Mouse (Mus musculus): Measurements from ENCODE around the gene Gm9964. TPM values are rescaled to one million over a fixed set of nuclear protein-coding genes. Genes with fewer than 3 reads are reported as not detected.
"Not testable (repeated sequence)": the region's sequence is repeated elsewhere in the genome, so short reads cannot be mapped to it uniquely, and the experiment has no call there.

Gene Gm9964
- polyA plus RNA-seq, 1 experiment from 2014 or later, result not detected

GRCm38 (mm10) chr11:79305697-79306340 lies 9.1 kb upstream of the Gm9964 start:
- Histone ChIP-seq H3K27me3 (ENCODE audit: control insufficient read depth, insufficient read depth, low read length) (no peaks in the 10 kb centered on the region), H3K4me3 (ENCODE audit: low read length) (no peak overlapping the region), H3K4me2 (replicated peaks; ENCODE audit: low read depth, low read length) (no peak overlapping the region), H3K36me3 (ENCODE audit: control insufficient read depth, insufficient read depth, low read length) (no peaks in the 10 kb centered on the region), H3K9ac (ENCODE audit: low read depth, low read length) (no peak overlapping the region), H3K9me3 (ENCODE audit: control insufficient read depth, low read length) (no peaks in the 10 kb centered on the region), H3K4me1 (ENCODE audit: control insufficient read depth, insufficient read depth, low read length) (peaks cover 19% of the 10 kb centered on the region), H3K27ac (ENCODE audit: low read depth, low read length) (peak overlapping the region; percentile 88)
- no peak for ATAC-seq (ENCODE audit: low FRiP score, low TSS enrichment)
- WGBS, result 60% methylated on average over 9 of the region's 9 CpGs

GRCm38 (mm10) chr11:79304245-79304644 lies 7.5 kb upstream of the Gm9964 start:
- H3K4me2 ChIP-seq (replicated peaks; ENCODE audit: low read depth, low read length); H3K4me3 ChIP-seq (ENCODE audit: low read length); H3K27me3 ChIP-seq (ENCODE audit: control insufficient read depth, insufficient read depth, low read length); ATAC-seq (ENCODE audit: low FRiP score, low TSS enrichment); H3K9ac ChIP-seq (ENCODE audit: low read depth, low read length); H3K9me3 ChIP-seq (ENCODE audit: control insufficient read depth, low read length); H3K27ac ChIP-seq (ENCODE audit: low read depth, low read length); H3K36me3 ChIP-seq (ENCODE audit: control insufficient read depth, insufficient read depth, low read length): not testable (repeated sequence)
- H3K4me1 ChIP-seq (ENCODE audit: control insufficient read depth, insufficient read depth, low read length), result peaks cover 19% of the 10 kb centered on the region
- WGBS, result 88% methylated on average over 4 of the region's 4 CpGs

GRCm38 (mm10) chr11:79303109-79303508 lies 6.4 kb upstream of the Gm9964 start:
- H3K9ac ChIP-seq (ENCODE audit: low read depth, low read length), result no peak overlapping the region
- no peaks in the 10 kb centered on the region for H3K9me3 ChIP-seq (ENCODE audit: control insufficient read depth, low read length)
- H3K4me2 ChIP-seq (replicated peaks; ENCODE audit: low read depth, low read length), result no peak overlapping the region
- H3K36me3 ChIP-seq (ENCODE audit: control insufficient read depth, insufficient read depth, low read length), result no peaks in the 10 kb centered on the region
- 91% methylated on average over 6 of the region's 6 CpGs for WGBS
- H3K27me3 ChIP-seq (ENCODE audit: control insufficient read depth, insufficient read depth, low read length), result no peaks in the 10 kb centered on the region
- ATAC-seq (ENCODE audit: low FRiP score, low TSS enrichment), result no peak
- H3K27ac ChIP-seq (ENCODE audit: low read depth, low read length), result no peak overlapping the region
- no peak overlapping the region for H3K4me3 ChIP-seq (ENCODE audit: low read length)
- peaks cover 16% of the 10 kb centered on the region for H3K4me1 ChIP-seq (ENCODE audit: control insufficient read depth, insufficient read depth, low read length)

GRCm38 (mm10) chr11:79299719-79300431 lies 3.2 kb upstream of the Gm9964 start:
- H3K4me2 ChIP-seq (replicated peaks; ENCODE audit: low read depth, low read length), result no peak overlapping the region
- H3K4me3 ChIP-seq (ENCODE audit: low read length), result no peak overlapping the region
- no peaks in the 10 kb centered on the region for H3K9me3 ChIP-seq (ENCODE audit: control insufficient read depth, low read length)
- no peaks in the 10 kb centered on the region for H3K27me3 ChIP-seq (ENCODE audit: control insufficient read depth, insufficient read depth, low read length)
- no peak overlapping the region for H3K9ac ChIP-seq (ENCODE audit: low read depth, low read length)
- no peak for ATAC-seq (ENCODE audit: low FRiP score, low TSS enrichment)
- no peak overlapping the region for H3K27ac ChIP-seq (ENCODE audit: low read depth, low read length)
- H3K36me3 ChIP-seq (ENCODE audit: control insufficient read depth, insufficient read depth, low read length), result no peaks in the 10 kb centered on the region
- no peaks in the 10 kb centered on the region for H3K4me1 ChIP-seq (ENCODE audit: control insufficient read depth, insufficient read depth, low read length)
- WGBS, result 77% methylated on average over 9 of the region's 9 CpGs

- 34% methylated on average over 1 of the region's 1 CpGs for WGBS
- Histone ChIP-seq H3K36me3 (ENCODE audit: control insufficient read depth, insufficient read depth, low read length) (no peaks in the 10 kb centered on the region), H3K9me3 (ENCODE audit: control insufficient read depth, low read length) (no peaks in the 10 kb centered on the region), H3K27ac (ENCODE audit: low read depth, low read length) (no peak overlapping the region), H3K4me1 (ENCODE audit: control insufficient read depth, insufficient read depth, low read length) (peaks cover 12% of the 10 kb centered on the region; the same call in 1 of the 2 replicates), H3K27me3 (ENCODE audit: control insufficient read depth, insufficient read depth, low read length) (no peaks in the 10 kb centered on the region), H3K9ac (ENCODE audit: low read depth, low read length) (no peak overlapping the region), H3K4me3 (ENCODE audit: low read length) (no peak overlapping the region), H3K4me2 (replicated peaks; ENCODE audit: low read depth, low read length) (no peak overlapping the region)
- ATAC-seq (ENCODE audit: low FRiP score, low TSS enrichment), result no peak
Observed at GRCm38 (mm10) chr11:79296167-79296566, 539 bp downstream of the Gm9964 start.

- Histone ChIP-seq H3K27ac (ENCODE audit: low read depth, low read length) (peak overlapping the region; percentile 76), H3K9me3 (ENCODE audit: control insufficient read depth, low read length) (no peaks in the 10 kb centered on the region), H3K27me3 (ENCODE audit: control insufficient read depth, insufficient read depth, low read length) (no peaks in the 10 kb centered on the region), H3K36me3 (ENCODE audit: control insufficient read depth, insufficient read depth, low read length) (no peaks in the 10 kb centered on the region), H3K9ac (ENCODE audit: low read depth, low read length) (no peak overlapping the region), H3K4me1 (ENCODE audit: control insufficient read depth, insufficient read depth, low read length) (peaks cover 25% of the 10 kb centered on the region), H3K4me3 (ENCODE audit: low read length) (no peak overlapping the region), H3K4me2 (replicated peaks; ENCODE audit: low read depth, low read length) (no peak overlapping the region)
- WGBS, result 9% methylated on average over 1 of the region's 1 CpGs
- ATAC-seq (ENCODE audit: low FRiP score, low TSS enrichment), result peak; percentile 87
Observed at GRCm38 (mm10) chr11:79293971-79294370, 2.7 kb downstream of the Gm9964 start.

- 90% methylated on average over 3 of the region's 3 CpGs for WGBS
- no peaks in the 10 kb centered on the region for H3K36me3 ChIP-seq (ENCODE audit: control insufficient read depth, insufficient read depth, low read length)
- peaks cover 35% of the 10 kb centered on the region for H3K4me1 ChIP-seq (ENCODE audit: control insufficient read depth, insufficient read depth, low read length)
- no peak overlapping the region for H3K4me3 ChIP-seq (ENCODE audit: low read length)
- peak overlapping the region; percentile 47; the same call in 1 of the 2 replicates for H3K27ac ChIP-seq (ENCODE audit: low read depth, low read length)
- H3K9ac ChIP-seq (ENCODE audit: low read depth, low read length), result no peak overlapping the region
- no peak overlapping the region for H3K4me2 ChIP-seq (replicated peaks; ENCODE audit: low read depth, low read length)
- no peaks in the 10 kb centered on the region for H3K27me3 ChIP-seq (ENCODE audit: control insufficient read depth, insufficient read depth, low read length)
- ATAC-seq (ENCODE audit: low FRiP score, low TSS enrichment), result no peak
- H3K9me3 ChIP-seq (ENCODE audit: control insufficient read depth, low read length), result no peaks in the 10 kb centered on the region
Observed at GRCm38 (mm10) chr11:79293025-79293424, 3.7 kb downstream of the Gm9964 start.

- Histone ChIP-seq H3K4me1 (ENCODE audit: control insufficient read depth, insufficient read depth, low read length) (peaks cover 44% of the 10 kb centered on the region), H3K9ac (ENCODE audit: low read depth, low read length) (no peak overlapping the region), H3K27me3 (ENCODE audit: control insufficient read depth, insufficient read depth, low read length) (no peaks in the 10 kb centered on the region), H3K27ac (ENCODE audit: low read depth, low read length) (peak overlapping the region; percentile 56; the same call in 1 of the 2 replicates), H3K4me2 (replicated peaks; ENCODE audit: low read depth, low read length) (no peak overlapping the region), H3K36me3 (ENCODE audit: control insufficient read depth, insufficient read depth, low read length) (no peaks in the 10 kb centered on the region), H3K9me3 (ENCODE audit: control insufficient read depth, low read length) (no peaks in the 10 kb centered on the region), H3K4me3 (ENCODE audit: low read length) (no peak overlapping the region)
- WGBS, result 28% methylated on average over 3 of the region's 3 CpGs
- ATAC-seq (ENCODE audit: low FRiP score, low TSS enrichment), result peak; percentile 58
Observed at GRCm38 (mm10) chr11:79292130-79292529, 4.6 kb downstream of the Gm9964 start.

- ATAC-seq (ENCODE audit: low FRiP score, low TSS enrichment), result no peak
- Histone ChIP-seq H3K9me3 (ENCODE audit: control insufficient read depth, low read length) (no peaks in the 10 kb centered on the region), H3K9ac (ENCODE audit: low read depth, low read length) (no peak overlapping the region), H3K4me2 (replicated peaks; ENCODE audit: low read depth, low read length) (no peak overlapping the region), H3K27me3 (ENCODE audit: control insufficient read depth, insufficient read depth, low read length) (no peaks in the 10 kb centered on the region), H3K36me3 (ENCODE audit: control insufficient read depth, insufficient read depth, low read length) (no peaks in the 10 kb centered on the region), H3K27ac (ENCODE audit: low read depth, low read length) (peak overlapping the region; percentile 56; the same call in 1 of the 2 replicates), H3K4me1 (ENCODE audit: control insufficient read depth, insufficient read depth, low read length) (peaks cover 46% of the 10 kb centered on the region), H3K4me3 (ENCODE audit: low read length) (no peak overlapping the region)
- WGBS, result 34% methylated on average over 5 of the region's 5 CpGs
Observed at GRCm38 (mm10) chr11:79291651-79292050, 5.1 kb downstream of the Gm9964 start.

Measured in kidney, embryonic 14.5 days (tissue).